Mouse (Mus musculus) layer of hippocampus, postnatal 36 days (tissue): ENCODE measurements around the gene Gm26558. TPM values are rescaled to one million over a fixed set of nuclear protein-coding genes. Genes with fewer than 3 reads are reported as not detected.
A peak's percentile ranks its signal among the peaks of the same experiment; 100 is the strongest.

Experiments
- DNase-seq, 2 experiments: peaks; one replicate each; pipeline ENCODE4 v3.0.0; 2022
- total RNA-seq, 2 experiments: library from RNA; stranded (reverse); gene quantifications; 2 replicates each; pipeline ENCODE4 v1.2.3; 2021

Gm26558 gene
- total RNA-seq = not detected

DNA sequence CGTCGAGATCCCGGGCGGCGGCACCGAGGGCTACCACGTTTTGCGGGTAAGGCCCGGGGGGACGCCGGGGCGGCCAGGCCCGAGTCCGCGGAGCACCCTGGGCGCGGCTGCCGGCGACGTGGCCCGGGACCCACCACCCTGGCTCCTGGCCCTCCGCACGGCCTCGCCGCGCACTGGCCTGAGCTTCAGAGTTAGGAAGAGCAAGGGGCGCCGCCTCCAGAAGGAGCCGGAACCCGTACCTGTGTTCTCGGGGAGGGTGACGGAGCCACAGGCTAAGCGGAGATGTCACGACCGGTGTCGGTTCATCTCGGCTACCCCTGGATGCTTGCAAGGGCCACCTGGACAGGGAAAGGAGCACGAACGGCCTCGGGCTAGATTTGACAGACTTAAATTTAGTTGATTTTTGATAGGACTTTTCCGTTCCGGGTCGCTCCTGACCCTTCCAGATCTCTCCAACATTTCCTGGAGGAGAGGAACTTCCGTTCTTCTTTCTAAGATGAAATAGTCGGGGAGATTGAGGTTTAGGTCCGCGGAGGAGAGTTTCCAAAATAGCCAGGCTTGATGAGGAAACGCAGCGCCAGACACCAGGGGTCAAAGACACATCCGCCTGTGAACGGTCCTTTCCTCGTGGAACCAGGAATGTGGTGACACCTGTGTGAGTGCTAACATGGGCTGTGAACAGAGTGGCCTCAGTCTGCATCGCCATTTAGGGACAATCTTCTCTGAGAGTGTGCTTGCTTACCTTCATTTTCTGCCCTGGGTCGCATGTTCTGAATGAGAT lies at the start of gene Gm26558:
Gene Gm26558 (minus strand): TSS at position 394 of the 781 bp plus-strand sequence.
- no peak for DNase-seq

GRCm38 (mm10) chr2:70710878-70711277 lies 49.0 kb upstream of the Gm26558 start:
- DNase-seq = no peak

GRCm38 (mm10) chr2:70710236-70710635 lies 48.3 kb upstream of the Gm26558 start:
- DNase-seq = no peak

- DNase-seq = no peak
Measured at GRCm38 (mm10) chr2:70708986-70709730, 47.2 kb upstream of the Gm26558 start.

DNA sequence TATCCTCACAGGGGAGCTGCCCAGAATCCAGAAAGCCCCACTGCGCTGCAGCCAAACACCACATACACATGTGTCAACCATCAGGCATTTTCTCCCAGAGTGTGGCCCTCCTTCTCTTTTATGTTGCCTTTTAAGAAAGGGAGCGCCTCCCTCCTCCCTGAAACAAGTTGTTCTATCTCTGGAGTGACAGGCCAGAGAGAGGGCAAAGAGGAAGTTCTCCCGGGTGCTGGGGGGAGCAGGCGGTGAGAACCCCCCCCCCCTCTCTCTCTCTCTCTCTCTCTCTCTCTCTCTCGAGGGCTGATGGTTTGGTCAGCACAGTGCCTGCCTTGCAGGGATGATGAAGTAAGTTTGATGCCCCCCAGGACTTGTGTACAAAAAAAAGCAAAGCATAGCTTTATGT lies 40.5 kb upstream of the Gm26558 start:
- DNase-seq = no peak

DNA sequence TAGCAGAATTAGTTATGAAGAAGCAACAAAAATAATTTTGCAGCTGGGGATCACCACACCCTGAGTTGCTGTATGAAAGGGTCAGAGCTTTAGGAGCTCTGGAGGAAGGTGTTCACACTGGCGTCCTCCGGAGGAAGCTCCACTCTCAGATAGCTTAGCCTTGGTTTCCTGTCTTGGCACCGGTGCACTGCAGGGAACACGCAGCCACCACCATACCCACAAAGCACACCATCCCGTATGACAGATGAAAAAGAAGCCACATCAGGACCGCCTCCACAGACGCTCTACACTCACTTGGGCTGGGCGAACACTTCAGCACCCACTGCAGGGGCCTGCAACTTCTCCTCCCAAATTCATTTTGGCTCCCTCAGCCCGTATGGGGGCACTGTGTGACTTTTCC lies 39.7 kb upstream of the Gm26558 start:
- no peak for DNase-seq

- DNase-seq = no peak
Measured at GRCm38 (mm10) chr2:70700851-70701250, 38.9 kb upstream of the Gm26558 start.

DNA sequence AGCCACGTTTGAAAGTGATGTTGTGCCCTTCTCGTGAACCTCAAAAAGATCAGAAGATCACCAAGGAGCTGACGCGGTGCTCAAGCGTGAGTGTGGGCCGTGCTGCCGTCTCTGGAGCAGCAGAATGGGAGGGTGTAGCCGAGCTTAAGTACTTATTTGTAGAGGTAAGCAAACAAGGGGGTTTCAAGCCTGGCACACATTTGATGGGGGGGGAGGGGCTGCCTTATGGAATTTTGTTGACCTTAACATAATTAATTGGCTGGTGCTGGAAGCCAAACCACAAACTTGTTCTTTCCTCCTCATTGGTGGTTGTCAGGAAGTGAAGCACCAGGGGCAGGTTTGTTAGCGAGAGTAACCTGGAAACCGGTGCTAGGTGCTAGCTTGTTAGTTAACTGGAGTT lies 33.8 kb upstream of the Gm26558 start:
- no peak for DNase-seq

DNA sequence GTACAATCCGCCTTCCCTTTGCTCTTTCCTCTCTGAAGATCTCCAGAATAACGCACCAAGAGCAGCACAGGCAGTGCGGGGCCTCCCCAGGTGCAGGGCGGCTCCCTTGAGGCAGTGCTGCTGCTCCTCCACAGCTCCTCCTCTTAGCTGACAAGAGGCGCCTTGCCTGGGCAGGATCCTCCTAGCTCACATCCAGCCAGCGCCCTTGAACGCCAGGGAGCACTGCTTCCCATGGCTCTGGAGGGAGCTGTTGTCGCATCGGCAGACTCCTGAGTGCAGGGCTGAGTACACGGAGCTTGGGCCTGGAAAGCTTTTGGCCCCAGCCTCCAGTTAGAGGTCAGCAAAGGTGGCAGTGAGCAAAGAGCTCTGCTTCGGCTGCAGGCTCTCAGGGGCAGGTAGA lies 28.3 kb upstream of the Gm26558 start:
- no peak for DNase-seq

DNA sequence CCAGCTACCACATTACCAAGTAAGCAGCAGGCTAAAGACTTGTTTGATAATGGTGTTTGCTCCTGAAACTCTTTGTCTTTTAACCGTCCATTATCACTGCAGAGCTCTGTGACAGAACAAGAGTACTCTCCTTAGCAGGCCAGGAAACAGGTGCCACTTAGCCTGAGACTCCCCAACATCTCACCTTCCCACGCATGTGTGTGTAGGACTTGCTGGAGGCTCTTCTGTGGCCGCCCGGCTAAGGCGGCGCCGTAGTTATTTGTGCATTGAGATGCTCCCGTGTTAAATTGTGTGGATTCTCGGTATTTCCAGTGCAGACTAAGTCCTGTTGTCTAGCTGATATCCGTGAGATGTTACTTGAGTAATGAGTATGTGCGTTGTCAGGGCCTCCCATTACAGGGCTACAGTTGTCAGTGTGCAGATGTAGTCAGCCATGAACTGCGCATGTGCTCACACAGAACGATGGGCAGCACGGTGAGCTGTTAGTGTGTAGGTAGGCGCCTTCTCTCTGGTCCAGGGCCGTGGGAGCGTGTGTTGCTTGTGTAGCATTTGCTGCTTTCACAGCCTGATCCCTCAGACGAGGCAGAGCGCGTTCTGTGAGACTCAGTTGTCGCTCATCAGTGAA lies 26.7 kb upstream of the Gm26558 start:
- DNase-seq = no peak

DNA sequence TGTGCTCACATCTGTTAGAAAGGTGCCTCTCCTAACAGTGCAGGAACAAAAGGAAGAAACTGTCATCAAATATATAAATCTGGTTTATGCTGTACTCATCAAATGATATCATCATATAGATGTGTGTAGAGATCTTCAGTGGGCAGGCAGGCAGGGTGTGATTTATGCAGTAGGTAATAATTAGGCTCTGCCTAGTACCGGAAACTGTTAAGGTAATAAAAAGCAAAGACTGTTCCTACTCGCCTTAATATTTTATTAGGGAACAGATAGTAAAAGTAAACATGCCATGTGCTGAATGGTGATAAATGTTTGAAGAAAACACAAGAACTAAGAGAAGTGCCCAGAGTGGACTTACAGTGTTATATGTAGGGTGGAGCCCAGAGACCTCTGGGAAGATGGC lies 20.4 kb upstream of the Gm26558 start:
- DNase-seq = no peak

- DNase-seq = no peak
Measured at GRCm38 (mm10) chr2:70673445-70674126, 11.7 kb upstream of the Gm26558 start.

DNA sequence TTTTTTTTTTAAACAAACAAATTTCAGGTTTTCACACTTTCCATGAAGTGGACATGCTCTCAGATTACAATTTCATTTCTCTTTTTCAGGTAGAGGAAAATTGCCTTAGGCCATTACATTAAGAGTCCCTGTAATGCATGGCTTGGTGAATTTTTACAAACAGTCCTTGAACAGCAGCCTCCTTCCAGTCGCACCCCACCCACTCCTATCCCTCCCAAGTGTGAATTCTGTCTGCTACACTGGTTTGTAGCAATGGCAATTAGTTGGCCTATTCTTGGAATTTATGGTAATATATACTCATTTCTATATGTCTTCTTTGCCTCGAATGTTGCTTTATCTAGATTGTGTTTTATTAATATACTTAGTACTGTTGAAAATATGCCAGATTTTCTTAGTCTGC lies 10.6 kb upstream of the Gm26558 start:
- DNase-seq = no peak

DNA sequence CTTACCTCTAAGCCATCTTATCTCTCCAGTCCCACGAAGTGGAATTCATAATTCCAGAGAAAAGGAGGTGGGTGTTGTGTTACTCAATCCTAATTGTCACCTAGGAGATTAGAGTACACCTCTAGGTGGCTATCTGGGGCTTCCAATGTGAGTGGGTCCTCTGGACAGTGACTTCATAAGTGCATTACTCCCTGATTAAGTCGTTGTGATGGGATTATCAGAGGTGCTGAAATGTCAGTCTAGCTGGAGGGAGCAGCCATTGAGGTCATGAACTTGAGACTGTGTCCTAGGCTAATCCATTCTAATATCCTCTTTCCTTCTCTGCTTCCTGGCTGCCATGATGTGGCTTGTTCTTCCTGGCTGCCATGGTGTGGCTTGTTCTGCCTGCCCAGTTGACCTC lies 8.0 kb upstream of the Gm26558 start:
- no peak for DNase-seq

DNA sequence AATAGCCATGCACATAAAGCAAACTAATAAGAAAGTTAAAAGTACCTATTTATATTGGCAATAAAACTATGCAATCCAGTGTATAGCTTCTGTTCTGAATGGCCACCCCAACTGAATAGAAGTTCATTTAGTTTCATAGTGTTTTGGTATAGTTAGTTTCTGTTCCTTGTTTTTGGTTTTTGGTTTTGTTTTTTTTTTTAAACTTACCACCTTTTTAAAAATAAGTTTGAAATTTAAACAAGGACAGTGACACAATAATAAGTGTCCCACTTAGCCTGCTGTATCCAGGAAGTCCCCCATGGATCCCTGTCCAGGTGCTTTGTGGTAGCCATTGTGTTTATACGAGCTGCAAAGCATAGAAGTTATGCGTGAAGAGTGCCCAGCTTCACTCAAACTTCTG lies 7.3 kb upstream of the Gm26558 start:
- no peak for DNase-seq

DNA sequence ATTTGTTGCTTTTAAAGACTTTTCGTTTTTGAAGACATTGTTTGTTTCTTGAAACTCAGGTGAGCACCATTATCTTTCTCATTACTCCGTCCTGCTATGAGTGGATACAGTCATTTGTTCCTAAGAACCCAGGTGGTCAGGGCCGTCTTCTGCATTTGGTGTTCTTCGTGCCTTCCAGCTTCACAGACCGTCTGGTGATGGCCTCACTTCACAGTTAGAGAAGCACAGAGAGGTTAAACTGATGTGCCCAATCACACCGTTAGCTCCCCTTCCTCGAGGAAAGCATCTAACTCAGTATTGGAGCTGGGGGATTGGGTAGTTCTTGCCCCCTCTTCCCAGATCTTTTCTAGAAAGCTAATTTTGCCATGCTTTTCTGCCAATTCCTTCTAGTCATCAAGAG lies 5.1 kb upstream of the Gm26558 start:
- DNase-seq = no peak

DNA sequence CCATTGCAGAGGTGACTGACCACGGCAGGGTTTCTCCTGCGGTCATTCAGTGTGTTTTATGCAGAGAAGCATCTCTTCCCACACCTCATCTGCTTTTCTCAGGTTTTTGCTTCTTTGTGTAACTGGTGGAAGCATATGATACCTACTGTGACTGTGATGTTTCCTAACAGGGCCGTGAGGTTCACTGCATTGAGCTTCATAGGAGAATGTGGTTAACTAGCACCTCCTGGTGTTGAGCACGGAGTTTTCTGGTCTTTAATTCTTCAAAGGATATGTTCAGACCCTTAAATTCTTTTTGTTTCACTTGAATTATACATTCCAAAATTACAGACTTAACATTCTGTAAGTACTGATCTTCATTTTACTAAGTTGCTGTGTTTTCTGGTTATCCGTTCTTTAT lies 1.9 kb upstream of the Gm26558 start:
- DNase-seq = no peak

- peak; percentile 96 for DNase-seq
Measured at GRCm38 (mm10) chr2:70660887-70661714, 807 bp downstream of the Gm26558 start, which contains the start of gene Gorasp2. TSS of gene Gorasp2 (plus strand) at chr2:70661576.

DNA sequence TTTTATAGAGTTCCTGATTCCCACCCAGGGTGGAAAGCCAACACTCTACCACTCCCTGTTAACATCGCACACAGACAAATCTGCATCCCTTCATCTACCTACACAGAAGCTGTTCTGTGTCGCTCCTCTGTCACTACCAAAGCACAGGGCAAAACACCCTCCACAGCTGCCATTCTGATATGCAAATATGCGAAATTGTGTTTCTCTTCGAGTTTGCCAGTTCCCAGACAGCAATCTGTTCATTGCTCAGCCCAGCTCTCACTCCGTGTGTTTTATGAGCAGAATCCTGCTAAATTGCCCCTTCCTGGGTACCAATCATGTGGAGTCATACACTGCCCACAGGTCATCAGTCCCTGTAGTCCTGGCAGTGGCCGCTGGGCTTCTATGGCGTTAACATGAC lies 4.8 kb downstream of the Gm26558 start:
- peak in 1 of 2 experiments; percentile 24 for DNase-seq

- no peak for DNase-seq
Measured at GRCm38 (mm10) chr2:70651820-70652219, 10.1 kb downstream of the Gm26558 start.

DNA sequence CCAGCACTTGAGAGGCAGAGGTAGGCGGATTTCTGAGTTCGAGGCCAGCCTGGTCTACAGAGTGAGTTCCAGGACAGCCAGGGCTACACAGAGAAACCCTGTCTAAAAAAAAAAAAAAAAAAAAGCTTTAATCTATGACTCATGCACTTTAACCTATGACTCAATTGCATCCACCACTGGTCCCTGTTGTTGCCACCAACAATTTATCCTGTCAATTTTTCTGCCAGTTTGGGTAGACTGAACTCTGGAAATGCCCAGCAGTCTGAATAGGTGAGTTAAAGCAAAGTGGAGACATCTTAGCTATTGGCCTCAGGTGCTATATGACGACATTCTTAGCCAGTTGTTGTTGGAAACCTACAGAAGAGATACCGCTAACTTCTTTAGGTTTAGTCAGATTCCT lies 12.4 kb downstream of the Gm26558 start:
- no peak for DNase-seq

DNA sequence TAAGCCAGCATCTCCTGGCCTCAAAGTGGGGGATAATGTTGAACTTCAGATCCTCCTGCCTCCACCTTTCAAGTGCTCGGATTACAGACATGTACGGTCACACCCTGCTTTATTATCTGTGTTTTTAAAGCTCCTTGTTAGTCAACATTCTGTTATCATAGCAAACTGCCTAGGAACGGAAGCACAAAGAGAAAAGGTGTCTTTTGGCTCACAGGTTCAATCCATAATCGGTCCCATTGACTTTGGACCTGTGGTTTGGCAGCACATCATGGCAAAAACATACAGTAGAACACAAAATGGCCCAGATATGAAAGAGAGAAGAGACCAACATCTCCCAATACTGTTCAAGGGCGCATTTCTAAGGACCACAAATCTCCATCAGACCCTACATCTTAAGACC lies 13.6 kb downstream of the Gm26558 start:
- no peak for DNase-seq
